Mouse (Mus musculus): ENCODE measurements around the gene Gipc3.

The Gipc3 gene

DNA sequence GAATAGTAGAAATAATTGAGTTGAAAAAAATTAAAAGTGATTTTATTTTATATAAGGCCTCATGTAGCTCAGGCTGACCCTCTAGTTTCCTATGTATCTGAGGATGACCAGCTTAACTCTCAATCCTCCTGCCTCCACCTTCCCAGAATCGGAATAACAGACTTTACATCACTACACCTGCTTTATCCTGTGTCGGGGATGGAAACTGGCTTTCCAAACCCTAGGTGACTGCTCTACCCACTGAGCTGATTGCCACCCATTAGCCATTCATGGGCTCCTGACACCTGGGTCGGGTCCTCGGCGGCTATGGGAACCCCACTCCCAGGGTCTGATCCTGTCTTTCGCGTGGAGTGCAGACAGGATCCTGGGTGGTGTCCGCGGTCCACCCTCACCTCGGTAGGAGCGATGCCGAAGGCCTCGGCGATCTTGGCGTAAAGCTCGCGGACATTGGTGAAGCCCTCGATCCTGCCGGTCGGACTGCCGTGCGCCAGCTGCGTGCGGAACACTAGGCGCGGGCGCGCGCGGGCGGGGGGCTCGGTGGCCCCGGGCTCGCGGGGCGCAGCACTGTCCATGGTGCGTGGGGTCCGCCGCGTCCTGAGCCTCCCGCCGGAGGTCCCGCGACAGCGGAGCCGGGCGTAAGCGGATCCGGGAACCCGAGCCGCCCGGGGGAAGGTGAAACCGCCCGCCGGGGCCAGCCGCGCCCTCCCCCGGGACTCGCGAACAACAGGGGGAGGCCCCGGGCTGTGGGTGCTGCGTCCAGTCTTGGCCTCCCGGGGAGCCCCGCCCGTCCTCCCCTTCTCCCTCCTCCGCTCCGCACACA is at the start of gene Gipc3:
Gene Gipc3, minus strand, starts transcription at position 581 of the 820 bp plus-strand sequence.
- CTCF ChIA-PET, result interaction anchor here (0.7 to 1.0 kb wide), 4 partner anchors 26 to 149 kb away, joined by 3 to 6 read pairs (median 3); no protein-coding TSS in a partner anchor

DNA sequence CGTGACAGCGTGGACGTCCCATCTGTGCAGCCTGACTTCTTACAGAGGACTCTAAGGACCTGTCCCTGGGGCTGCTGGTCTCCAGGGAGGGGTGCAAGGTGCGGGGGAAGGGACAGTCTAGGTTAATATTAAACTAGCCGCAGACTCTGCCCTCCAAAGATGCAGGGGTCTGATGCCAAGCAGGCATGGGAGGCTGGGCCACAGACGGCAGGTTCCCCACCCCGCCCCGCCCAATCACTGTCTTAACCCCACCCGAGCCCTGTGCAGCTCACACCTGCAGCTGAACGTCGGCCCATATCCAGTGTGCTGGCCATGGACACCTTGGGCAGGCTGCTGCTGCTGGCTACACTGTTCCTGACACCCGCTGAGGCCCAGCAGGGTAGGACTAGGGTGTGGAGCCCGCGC is 49.7 kb upstream of the Gipc3 start, which contains the start of gene Smim24:
Gene Smim24, plus strand, starts transcription at position 271 of the 405 bp plus-strand sequence.
- CTCF ChIA-PET, result interaction anchor here (0.6 kb wide), 1 partner anchor 461 kb away, joined by 3 read pairs; no protein-coding TSS in a partner anchor

DNA sequence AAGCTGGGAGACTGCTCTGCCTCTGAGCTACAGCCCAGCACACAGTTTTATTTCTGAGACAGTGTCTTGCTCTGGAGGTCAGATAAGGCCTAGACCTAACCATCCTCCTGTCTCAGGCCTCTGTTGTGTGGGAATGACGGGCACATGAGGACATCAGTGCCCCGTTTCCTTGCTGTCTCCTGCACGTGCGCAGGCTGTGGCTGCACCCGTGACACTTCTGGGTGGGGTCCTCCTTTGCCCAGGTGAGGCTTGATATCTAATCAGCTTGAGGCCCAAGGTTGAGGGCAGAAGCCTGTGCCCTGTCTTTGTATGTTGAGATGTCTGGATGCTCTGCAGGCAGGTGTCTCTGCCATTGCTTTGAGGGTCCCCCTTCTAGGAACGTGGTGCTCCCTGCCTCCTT is 49.2 kb upstream of the Gipc3 start:
- CTCF ChIA-PET, result interaction anchor here (0.6 kb wide), 1 partner anchor 1603 kb away, joined by 3 read pairs; no protein-coding TSS in a partner anchor

DNA sequence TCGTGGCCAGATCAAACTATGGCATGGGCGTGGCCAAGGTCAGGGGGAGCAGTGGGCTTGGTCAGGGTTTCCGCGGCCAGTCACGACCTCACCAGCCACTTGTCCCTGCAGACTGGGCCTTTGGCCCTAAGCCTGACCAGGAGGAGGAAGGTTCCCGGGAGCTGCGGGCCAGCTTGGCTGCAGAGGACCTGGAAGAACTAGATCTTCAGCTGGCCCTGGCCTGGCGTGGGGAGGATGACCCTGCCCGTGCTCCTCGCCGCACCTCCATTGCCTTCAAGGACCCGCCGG is 47.6 kb upstream of the Gipc3 start:
- CTCF ChIA-PET, result interaction anchor here (1.1 kb wide), 2 partner anchors 61 to 152 kb away, joined by 3 read pairs; no protein-coding TSS in a partner anchor

DNA sequence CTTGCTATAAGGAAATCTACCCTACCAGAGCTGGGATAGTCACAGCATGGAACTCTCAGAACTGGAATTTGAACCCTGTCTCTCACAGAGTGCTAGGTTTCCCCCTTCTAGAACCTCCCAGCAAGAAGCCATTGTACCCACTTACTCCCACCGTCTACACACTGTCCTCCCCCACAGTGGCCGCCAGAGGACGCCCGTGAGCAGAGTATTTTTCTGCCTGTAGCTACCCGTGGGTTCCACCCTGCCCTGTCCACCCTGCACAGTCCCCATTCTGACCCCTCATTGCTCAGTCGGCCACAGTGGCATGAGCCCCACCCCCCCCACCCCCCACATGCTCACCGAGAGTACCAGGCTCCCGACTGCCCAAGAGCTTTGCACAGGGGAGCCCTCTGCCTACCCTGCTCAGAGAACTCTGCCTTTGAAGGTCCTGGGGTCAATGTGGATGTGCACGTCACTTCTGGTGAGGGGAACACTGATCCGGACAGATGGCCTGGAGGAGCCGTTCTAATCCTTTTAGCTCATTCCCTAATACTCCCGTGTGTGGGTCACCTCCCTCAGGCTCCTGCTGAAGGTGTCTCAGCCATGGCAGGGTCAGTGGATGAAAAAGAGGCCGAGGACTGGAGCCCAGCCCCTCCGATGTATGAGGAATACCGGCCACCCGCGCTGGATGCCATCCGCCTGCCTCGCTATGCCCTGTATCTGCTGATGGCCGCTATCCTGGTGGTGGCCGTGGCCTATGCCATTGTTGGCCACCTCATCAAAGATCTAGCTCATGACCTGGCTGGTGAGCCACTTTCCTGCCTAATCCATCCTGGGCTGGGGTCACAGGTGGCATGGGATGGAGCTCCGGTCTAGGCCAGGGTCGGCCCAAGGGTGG is 47.0 kb upstream of the Gipc3 start:
- CTCF ChIA-PET, result interaction anchor here (1.1 kb wide), 2 partner anchors 62 to 152 kb away, joined by 3 read pairs; no protein-coding TSS in a partner anchor

DNA sequence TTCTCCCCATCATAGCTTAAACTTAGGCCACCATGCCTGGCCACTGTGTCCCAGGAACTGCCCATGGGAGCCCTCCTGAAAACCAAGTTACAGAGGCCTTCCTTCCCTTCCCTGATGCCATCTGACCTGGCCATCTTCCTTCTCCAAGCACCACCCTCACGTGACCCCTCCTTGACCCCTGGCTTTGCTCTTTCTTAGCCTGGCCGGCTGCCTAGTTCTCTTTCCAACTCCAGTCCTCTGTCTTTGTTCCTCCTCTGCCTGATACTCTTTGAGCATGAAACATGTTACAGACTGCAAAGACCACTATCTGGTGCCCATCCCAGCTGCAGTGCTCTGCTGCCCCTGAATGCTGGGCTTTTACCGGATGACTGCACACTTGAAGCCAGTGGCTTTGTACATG is 46.3 kb upstream of the Gipc3 start:
- CTCF ChIA-PET, result interaction anchor here (1.1 kb wide), 1 partner anchor 63 kb away, joined by 3 read pairs; no protein-coding TSS in a partner anchor

DNA sequence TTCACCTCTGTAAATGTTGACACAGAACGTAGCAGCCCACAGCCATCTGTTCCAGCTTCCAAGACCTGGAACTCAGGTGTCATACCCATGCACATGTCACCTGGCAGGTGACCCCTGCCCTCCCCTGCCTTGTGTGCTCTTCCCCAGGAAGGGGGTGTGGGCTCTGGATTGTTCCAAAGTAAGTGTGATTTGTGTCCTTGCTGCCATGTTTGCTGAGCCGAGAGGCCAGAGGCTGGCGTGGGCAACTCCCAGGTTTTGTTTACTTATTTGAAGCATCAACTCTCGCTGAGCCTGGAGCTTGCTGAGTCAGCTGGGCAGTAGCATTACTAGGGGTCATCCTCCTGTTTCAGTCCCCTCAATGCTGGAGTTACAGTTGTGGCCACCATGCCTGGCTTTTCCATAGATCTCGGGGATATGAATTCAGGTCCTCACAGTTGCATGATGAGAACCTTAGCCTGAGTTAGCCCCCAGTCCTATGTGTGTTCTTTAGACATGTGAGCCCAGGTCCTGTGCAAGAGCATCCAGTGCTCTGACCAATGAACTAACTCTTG is 45.5 kb upstream of the Gipc3 start, which contains the start of gene Gm48552:
Gene Gm48552, plus strand, starts transcription at position 501 of the 551 bp plus-strand sequence.
- CTCF ChIA-PET, result no interaction called here

DNA sequence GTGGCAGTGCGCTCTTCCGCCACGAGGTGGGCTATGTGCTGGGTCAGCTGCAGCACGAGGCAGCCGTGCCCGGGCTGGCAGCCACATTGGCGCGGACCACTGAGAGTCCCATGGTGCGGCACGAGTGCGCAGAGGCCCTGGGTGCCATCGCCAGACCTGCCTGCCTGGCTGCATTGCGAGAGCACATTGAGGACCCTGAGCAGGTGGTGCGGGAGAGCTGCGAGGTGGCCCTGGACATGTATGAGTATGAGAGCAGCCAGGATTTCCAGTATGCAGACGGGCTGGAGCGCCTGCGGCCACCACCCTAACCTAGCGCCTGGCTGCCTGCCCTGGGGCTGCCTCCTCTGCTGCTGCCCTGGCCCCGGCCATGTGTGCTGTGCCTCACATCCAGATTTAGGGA is 44.6 kb upstream of the Gipc3 start:
- CTCF ChIA-PET, result no interaction called here

DNA sequence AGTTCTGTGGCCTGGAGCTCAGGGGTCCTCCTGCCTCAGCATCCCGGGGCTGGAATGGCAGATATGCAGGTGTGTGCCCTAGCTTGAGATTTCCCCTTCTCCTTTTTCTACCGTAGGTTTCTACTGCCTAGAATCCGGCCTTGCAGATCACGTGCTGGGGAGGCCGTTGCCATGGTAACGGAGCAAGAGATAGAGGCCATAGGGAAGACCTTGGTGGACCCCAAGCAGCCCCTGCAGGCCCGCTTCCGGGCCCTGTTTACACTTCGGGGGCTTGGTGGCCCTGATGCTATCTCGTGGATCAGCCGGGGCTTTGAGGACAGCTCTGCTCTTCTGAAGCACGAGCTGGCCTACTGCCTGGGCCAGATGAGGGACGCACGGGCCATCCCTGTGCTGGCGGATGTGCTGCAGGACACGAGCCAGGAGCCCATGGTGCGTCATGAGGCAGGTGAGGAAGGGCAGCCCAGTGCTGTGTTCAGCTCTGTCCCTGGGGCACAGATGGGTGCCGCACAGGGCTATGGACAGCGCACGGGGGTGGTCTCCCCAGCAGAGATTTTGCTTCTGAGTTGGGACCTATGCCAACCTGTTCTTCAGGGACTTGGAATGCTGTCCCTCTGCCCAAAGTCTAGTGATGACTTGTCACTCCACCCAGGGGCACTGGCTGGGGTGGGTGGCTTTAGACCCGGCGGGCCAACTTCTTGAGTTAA is 42.7 kb upstream of the Gipc3 start:
- CTCF ChIA-PET, result no interaction called here

DNA sequence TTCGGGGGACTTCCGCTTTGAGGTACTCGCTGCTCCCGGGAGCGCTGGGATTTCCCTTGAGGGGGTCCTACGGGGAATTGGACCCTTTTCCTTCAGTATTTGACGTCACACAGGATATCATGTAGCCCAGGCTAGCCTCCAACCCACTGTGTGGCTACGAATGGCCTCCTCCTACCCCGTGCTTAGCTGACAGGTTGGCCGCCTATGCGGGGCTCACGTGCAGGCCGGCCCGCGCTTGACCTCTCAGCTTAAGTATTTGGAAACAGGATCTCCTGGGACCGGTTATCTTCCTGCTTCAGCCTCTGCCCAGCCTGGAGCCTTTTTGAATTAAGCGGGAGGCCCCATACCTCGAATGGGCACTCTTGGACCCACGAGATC is 41.5 kb upstream of the Gipc3 start:
- CTCF ChIA-PET, result interaction anchor here (0.9 kb wide), 1 partner anchor 10 kb away, joined by 3 read pairs; no protein-coding TSS in a partner anchor

DNA sequence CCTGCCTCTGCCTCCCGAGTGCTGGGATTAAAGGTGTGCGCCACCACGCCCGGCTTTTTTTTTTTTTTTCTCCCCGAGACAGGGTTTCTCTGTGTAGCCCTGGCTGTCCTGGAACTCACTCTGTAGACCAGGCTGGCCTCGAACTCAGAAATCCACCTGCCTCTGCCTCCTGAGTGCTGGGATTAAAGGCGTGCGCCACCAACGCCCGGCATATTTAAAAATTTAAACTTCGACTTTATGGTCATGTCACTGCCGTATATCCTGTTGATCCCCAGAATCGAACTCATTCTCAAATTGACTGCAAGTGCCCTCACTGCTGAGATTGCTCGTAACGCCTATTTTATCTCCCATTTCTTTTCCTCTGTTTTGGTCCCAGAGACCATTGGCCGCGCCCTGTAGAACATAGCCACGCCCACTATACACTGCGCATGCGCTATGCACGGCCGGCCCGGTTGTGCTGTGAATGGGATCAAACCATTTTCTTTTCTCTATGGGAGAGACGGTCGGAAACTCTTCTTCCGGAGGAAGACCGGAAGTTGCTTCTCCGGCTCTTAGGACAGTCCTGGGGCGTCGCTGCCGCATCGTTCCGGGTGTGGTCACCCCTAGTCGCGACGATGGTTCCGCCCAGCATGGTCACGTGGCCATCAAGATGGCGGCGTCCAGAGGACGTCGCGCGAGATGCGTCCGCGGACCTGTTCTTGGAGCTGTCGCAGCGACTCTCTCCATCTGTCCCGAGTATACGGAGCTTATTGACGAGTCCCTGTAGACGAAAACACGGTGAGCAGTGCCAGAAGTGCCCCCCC is 40.9 kb upstream of the Gipc3 start, which contains the start of the genes Dohh and Gm48551:
Gene Dohh, plus strand, starts transcription at position 627 of the 803 bp plus-strand sequence.
Gene Gm48551, plus strand, starts transcription at position 665 of the 803 bp plus-strand sequence.
- CTCF ChIA-PET, result interaction anchor here (0.9 kb wide), 1 partner anchor 10 kb away, joined by 3 read pairs; no protein-coding TSS in a partner anchor

DNA sequence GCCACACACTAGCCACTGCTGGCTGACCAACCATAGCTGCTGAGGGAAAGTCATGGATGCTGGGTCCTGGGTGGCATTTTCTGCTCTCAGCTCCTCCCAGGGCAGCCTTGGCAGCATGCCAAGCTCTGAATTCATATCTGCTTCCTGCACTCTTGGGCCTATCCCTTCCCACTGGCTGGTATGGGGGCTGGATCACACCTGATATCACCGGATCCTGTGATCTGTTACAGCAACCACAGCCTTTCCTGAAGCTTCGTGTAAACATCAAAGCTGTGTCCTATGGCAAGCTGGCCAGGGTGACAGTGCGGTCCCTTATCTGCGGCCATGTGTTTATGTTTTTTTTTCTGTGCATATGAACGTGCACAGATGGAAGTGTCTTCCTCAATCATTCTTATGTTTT is 39.0 kb upstream of the Gipc3 start:
- CTCF ChIA-PET, result interaction anchor here (0.6 to 1.0 kb wide), 3 partner anchors 22 to 790 kb away, joined by 3 to 4 read pairs (median 3); no protein-coding TSS in a partner anchor

DNA sequence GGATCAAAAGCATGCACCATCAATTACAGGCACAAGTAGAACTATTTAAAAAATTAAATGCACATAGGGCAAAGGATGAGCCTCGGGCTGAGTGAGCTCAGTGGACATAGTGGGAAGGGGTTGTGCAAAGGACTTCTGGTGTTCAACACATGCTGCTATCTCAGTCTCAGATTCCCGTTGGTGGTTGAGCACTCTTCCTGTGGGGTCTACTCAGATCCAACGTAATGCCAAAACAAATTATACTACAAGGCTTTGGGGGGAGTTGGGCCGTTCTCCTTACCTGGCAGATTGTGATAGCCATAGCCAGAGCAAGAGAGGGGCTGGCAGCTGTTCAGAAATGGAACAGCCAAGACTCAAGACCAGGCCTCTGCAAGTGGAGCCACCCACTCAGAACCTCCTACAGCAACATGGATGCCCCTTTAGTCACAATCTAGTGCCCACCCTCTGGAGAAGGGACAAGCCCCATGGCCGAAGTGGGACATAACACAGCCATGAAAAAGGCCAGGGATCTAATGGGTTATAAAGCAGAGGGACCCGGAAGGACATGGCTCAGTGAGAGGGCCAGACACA is 36.8 kb upstream of the Gipc3 start:
- CTCF ChIA-PET, result no interaction called here

DNA sequence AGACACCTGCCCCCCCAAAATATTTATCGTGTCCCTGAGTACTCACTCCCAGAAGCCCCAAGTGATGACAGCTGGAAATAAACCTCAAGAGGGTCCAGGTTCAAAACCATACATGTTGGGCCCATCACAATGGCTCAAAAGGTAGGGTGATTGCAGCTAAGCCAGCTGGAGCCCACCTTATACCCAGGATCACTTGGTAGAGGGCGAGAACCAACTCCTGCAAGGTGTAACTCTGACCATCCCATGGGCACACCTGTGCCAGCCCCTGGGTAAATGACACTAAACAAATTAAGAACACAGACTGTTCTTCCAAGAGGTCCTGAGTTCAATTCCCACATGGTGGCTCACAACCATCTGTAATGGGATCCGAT is 36.1 kb upstream of the Gipc3 start:
- CTCF ChIA-PET, result interaction anchor here (0.6 kb wide), 1 partner anchor 89 kb away, joined by 3 read pairs; no protein-coding TSS in a partner anchor

DNA sequence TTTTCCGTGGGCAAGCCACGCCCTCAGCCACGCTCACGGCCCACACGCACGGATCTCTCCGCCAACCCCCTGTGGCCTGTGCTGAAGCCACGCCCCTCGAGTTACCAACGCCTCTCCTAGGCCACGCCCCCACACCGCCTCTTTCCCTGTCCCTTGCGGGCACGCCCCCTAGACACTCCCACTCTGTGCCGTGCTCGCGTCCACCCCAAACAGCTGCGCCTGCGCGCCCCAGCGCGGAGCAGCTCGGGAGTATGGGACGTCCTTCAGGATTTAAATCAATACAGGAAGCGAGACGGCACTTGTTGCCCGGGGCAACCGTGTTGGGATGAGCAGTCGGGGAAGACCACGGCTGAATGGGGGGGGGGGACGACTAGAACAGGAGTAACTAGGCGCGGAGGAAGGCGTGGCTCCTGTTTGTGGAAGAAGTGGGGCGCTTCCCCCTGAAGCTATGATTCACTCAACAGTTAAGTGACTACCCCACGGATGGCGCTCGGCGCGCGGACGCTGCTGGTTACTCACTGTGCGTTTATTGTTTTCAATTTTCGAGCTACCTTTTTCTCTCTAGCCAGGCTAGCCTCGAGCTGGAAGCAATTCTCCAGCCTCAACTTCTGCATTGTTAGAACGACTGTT is 35.6 kb upstream of the Gipc3 start:
- CTCF ChIA-PET, result interaction anchor here (0.6 kb wide), 1 partner anchor 88 kb away, joined by 3 read pairs; no protein-coding TSS in a partner anchor

DNA sequence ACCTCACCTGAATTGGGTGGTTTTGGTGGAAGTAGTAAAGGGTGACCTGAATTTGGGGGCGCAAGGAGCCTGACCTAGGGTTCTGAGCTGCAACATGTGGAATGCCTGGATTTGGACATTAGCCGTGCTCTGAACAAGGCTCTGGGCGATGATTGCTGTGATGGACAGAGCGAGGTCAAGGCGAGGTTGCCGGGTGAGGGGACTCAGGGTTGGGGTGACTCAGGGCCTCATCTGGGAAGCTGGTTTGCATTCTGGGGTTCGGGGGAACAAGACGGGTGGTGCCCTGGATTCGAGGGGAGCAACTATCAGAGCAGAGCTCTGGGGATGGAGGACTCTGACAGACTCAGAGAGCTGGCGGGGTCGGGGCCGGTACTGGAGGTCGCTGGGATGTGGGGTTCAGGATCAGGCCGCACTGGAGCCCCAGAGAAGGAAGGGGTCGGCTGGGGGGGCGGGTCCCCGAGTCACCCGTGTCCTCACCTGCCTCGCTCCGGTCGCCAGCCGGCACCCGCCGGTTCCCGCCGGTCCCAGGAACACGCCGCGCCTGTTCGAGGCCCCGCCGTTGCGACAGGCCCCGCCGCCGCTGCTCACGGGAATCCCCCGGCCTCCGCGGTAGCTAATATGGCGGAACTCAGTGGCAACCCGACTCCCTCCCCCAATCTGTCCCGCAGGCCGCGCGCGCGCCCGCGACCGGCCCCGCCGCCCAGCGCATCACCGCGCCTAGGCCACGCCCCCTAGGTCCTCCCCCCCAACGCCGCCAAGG is 34.9 kb upstream of the Gipc3 start, which contains the start of gene Fzr1:
Gene Fzr1, minus strand, starts transcription at position 724 of the 760 bp plus-strand sequence.
- CTCF ChIA-PET, result interaction anchor here (0.7 kb wide), 1 partner anchor 26 kb away, joined by 3 read pairs; no protein-coding TSS in a partner anchor

DNA sequence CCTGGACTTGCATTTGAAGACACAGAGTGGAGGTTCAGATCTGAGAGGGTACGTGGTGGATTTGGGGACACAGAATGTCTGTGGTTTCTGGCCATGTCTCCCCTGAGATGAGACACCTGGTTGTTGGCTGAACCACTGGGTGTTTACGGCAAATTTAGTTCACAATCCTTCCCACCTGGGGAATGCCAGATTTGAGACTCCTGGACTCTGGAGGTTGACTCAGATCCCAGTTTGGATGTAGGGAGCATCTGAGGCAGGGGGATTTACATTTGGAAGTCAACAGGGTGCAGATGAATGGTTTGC is 34.2 kb upstream of the Gipc3 start:
- CTCF ChIA-PET, result interaction anchor here (0.7 kb wide), 1 partner anchor 25 kb away, joined by 3 read pairs; no protein-coding TSS in a partner anchor

All from spleen, embryonic (tissue).